In the genomic region with DNA sequence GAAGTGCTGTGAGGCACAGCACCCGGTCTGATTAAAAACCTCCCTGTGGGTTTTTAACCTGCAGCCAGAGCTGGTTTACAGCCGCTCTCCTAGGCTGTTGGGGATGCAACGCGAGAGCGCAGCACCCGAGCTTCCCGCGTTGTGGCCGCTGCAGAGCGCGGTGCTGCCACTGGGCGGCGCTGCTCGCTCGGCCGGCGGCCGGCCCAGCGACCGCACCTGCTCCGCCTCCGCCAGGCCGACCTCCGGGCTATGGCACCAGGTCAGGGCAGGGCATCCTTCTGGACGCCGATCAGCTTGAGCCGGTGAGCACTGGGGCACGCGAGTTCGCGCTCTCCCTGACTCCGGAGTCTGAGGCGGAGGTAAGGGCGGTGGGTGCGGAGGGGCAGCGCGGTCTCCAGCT, we compare ENCODE assay signal across 8 mouse cellular contexts. TPM values are rescaled to one million over a fixed set of nuclear protein-coding genes. Genes with fewer than 3 reads are reported as not detected.
A peak's percentile ranks its signal among the peaks of the same experiment; 100 is the strongest.
DNase-seq lines count a peak whose midpoint lies in the region; ATAC-seq and TF ChIP-seq lines count a peak whose summit lies in the region.

No protein-coding gene starts in this region.

- H3K36me3 ChIP-seq in C2C12 (ENCODE audit: control insufficient read depth, insufficient read depth) = no peaks in the 10 kb centered on the region
- H3K36me3 ChIP-seq in heart, embryonic 16.5 days (ENCODE audit: control insufficient read depth, insufficient read depth) = no peaks in the 10 kb centered on the region
- H3K36me3 ChIP-seq in lung, embryonic 15.5 days = no peaks in the 10 kb centered on the region

- no peaks in the 10 kb centered on the region; the same call in 1 of the 2 replicates for H3K9me3 ChIP-seq in heart, embryonic 16.5 days (replicated peaks; ENCODE audit: control insufficient read depth, low read length)
- no peaks in the 10 kb centered on the region for H3K9me3 ChIP-seq in lung, embryonic 15.5 days

- H3K4me3 ChIP-seq in C2C12 (ENCODE audit: insufficient read depth, poor library complexity, severe bottlenecking) = no peak overlapping the region
- H3K4me3 ChIP-seq in heart, embryonic 16.5 days (ENCODE audit: low read length) = peak overlapping the region; percentile 48
- peak overlapping the region; percentile 38 for H3K4me3 ChIP-seq in lung, embryonic 15.5 days
- peak overlapping the region; percentile 47 for H3K4me3 ChIP-seq in olfactory bulb, adult 2 months (ENCODE audit: insufficient read depth, low read depth, low read length)

- no peaks in the 10 kb centered on the region for H3K27me3 ChIP-seq in C2C12 (ENCODE audit: control insufficient read depth, insufficient read depth, insufficient read length)
- no peaks in the 10 kb centered on the region for H3K27me3 ChIP-seq in heart, embryonic 16.5 days (ENCODE audit: control insufficient read depth, insufficient read depth, low read length)
- peaks cover 12% of the 10 kb centered on the region for H3K27me3 ChIP-seq in lung, embryonic 15.5 days

- H3K27ac ChIP-seq in heart, embryonic 16.5 days (ENCODE audit: low read length) = no peak overlapping the region
- no peak overlapping the region for H3K27ac ChIP-seq in lung, embryonic 15.5 days
- H3K27ac ChIP-seq in olfactory bulb, adult 2 months (ENCODE audit: insufficient read depth, low read depth, low read length) = no peak overlapping the region

- DNase-seq in WW6 (ENCODE audit: low read depth, low spot score) = peak; percentile 74
- DNase-seq in embryo, embryonic 11.5 days (ENCODE audit: low read depth, low spot score) = peak; percentile 61
- DNase-seq in kidney, postnatal 25 days = peak; percentile 60 to 81
- DNase-seq in urinary bladder, postnatal 14 days (ENCODE audit: low spot score) = peak; percentile 67

- no peak overlapping the region for H3ac ChIP-seq in C2C12 (ENCODE audit: control insufficient read depth, insufficient read length, low read depth)

- TF ChIP-seq POLR2A in olfactory bulb, adult 2 months (IDR thresholded peaks at IDR 0.05; ENCODE audit: insufficient read depth, low read depth, low read length) = no peak

- peak overlapping the region; percentile 58 for H3K9ac ChIP-seq in heart, embryonic 16.5 days (ENCODE audit: low read length)
- peak overlapping the region; percentile 18 for H3K9ac ChIP-seq in lung, embryonic 15.5 days

- H3K79me3 ChIP-seq in C2C12 (ENCODE audit: low read depth) = no peaks in the 10 kb centered on the region

- H3K4me1 ChIP-seq in heart, embryonic 16.5 days (ENCODE audit: control insufficient read depth, insufficient read depth, low read length) = peaks cover 16% of the 10 kb centered on the region
- peaks cover 22% of the 10 kb centered on the region for H3K4me1 ChIP-seq in lung, embryonic 15.5 days
- H3K4me1 ChIP-seq in olfactory bulb, adult 2 months (ENCODE audit: control insufficient read depth, insufficient read depth, low read length) = peaks cover 14% of the 10 kb centered on the region

- H3K4me2 ChIP-seq in heart, embryonic 16.5 days (ENCODE audit: low read depth, low read length) = peak overlapping the region; percentile 72
- peak overlapping the region; percentile 67 for H3K4me2 ChIP-seq in lung, embryonic 15.5 days

- H3K79me2 ChIP-seq in C2C12 (ENCODE audit: control insufficient read depth, insufficient read depth) = no peaks in the 10 kb centered on the region

- peak; percentile 33 for ATAC-seq in heart, embryonic 16.5 days (replicated peaks; ENCODE audit: extremely low read depth, insufficient read depth, low FRiP score)
- ATAC-seq in lung, embryonic 15.5 days (ENCODE audit: borderline replicate concordance, extremely low read depth, low FRiP score, low TSS enrichment) = no peak

- TF ChIP-seq CTCF in C2C12 (IDR thresholded peaks at IDR 0.05; ENCODE audit: control insufficient read depth, insufficient read depth, insufficient read length) = peak; percentile 86
- TF ChIP-seq CTCF in olfactory bulb, adult 2 months (IDR thresholded peaks at IDR 0.05; ENCODE audit: insufficient read depth, low read depth, low read length) = peak; percentile 97

- under 1% methylated on average over 37 of the region's 37 CpGs for WGBS in heart, embryonic 16.5 days
- 2% methylated on average over 37 of the region's 37 CpGs for WGBS in lung, embryonic 15.5 days
- 1% methylated on average over 37 of the region's 37 CpGs for WGBS in olfactory bulb, adult 2 months

TF ChIP-seq in C2C12, 6 proteins besides CTCF, POLR2A, EP300 and RAD21:
- TF ChIP-seq CEBPB (IDR thresholded peaks at IDR 0.05; ENCODE audit: low read depth) (no peak), MYOD1 (IDR thresholded peaks at IDR 0.05; ENCODE audit: control insufficient read depth, insufficient read length, low read depth) (no peak), MYOG (IDR thresholded peaks at IDR 0.05; ENCODE audit: control insufficient read depth, extremely low read depth, insufficient read length) (no peak), FOSL1 (IDR thresholded peaks at IDR 0.05; ENCODE audit: insufficient read depth, low read length, poor library complexity, severe bottlenecking) (no peak), MAX (IDR thresholded peaks at IDR 0.05) (no peak), USF1 (IDR thresholded peaks at IDR 0.05; ENCODE audit: low read depth) (no peak)

RNA-seq across cellular contexts. Expression of a gene that starts 36.3 kb away (rescaled TPM):
- 0.33 TPM for polyA plus RNA-seq in C2C12 (2012; fragmentation: generic; extraction: Trizol)
- polyA plus RNA-seq in heart, embryonic 16.5 days (2015; fragmentation: Nextera tagmentation; extraction: Ambion mirVana) = 5.4 and 6.7 TPM in 2 replicates
- 10.8 and 12.8 TPM in 2 replicates for polyA plus RNA-seq in lung, embryonic 15.5 days (2015; fragmentation: Nextera tagmentation; extraction: Ambion mirVana)
- polyA plus RNA-seq in olfactory bulb, adult 2 months (2012; ENCODE audit: insufficient read depth, insufficient read length, low replicate concordance, missing spikeins) = not detected in 2 replicates
